20 mouse cellular contexts compared by ENCODE assay signal in the genomic region with DNA sequence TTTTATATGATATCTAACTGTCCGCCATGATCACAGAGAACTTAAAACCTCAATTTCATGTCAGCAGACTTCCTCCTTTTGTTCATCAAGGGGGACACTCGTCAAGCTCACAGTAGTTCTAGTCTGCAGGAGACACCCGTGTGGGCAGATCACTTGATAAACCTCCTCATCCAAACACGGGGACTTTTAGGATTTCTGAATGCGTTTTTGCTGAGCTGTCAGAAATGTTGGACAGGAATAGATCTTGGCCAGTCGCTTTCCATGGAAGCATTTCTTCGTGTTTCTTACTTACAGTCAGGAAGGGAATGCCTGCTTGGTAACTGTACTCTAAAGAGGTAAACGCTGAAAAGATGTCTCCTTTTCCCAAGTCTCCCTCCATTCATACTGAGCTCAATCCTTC.
"Had no signal": no experiment of that assay in that cellular context is flagged by ENCODE, and none has a peak within 500 bp of the region (broad histone marks: within the 10 kb centered on the region; RNA-seq: fewer than 3 reads in every experiment).

No protein-coding gene starts in this region.

- H3K27ac ChIP-seq: lung, embryonic 15.5 days; macrophage; midbrain, embryonic 10.5 days; midbrain, embryonic 12.5 days; neural tube, embryonic 13.5 days; neural tube, embryonic 15.5 days had no signal

- H3K4me1 ChIP-seq: lung, embryonic 15.5 days; midbrain, embryonic 10.5 days; midbrain, embryonic 12.5 days; neural tube, embryonic 13.5 days; neural tube, embryonic 15.5 days had no signal

- H3K4me3 ChIP-seq: lung, embryonic 15.5 days; midbrain, embryonic 10.5 days; midbrain, embryonic 12.5 days; myocyte; neural tube, embryonic 13.5 days; neural tube, embryonic 15.5 days had no signal

- H3K9me3 ChIP-seq: lung, embryonic 15.5 days had no signal

- H3K9ac ChIP-seq: liver, postnatal 0 days; lung, embryonic 15.5 days; midbrain, embryonic 12.5 days; neural tube, embryonic 13.5 days; neural tube, embryonic 15.5 days had no signal

- DNase-seq: liver, postnatal 0 days; lung, adult 2 months; lung, postnatal 14 days; lung, postnatal 36 days; midbrain, embryonic 14.5 days; retina, postnatal 1 day; right cerebral cortex, adult 18-20 months; right cerebral cortex, postnatal 25 days; right cerebral cortex, postnatal 4 days; spleen, adult 18-20 months; thymus, adult 18-20 months; thymus, postnatal 14 days; thymus, postnatal 36 days had no signal
